Mouse (Mus musculus) gastrocnemius, postnatal 36 days (tissue): Measurements from ENCODE around the gene Nrcam. TPM values are rescaled to one million over a fixed set of nuclear protein-coding genes. Genes with fewer than 3 reads are reported as not detected.
A peak's percentile ranks its signal among the peaks of the same experiment; 100 is the strongest.
"Not testable (repeated sequence)": the region's sequence is repeated elsewhere in the genome, so short reads cannot be mapped to it uniquely, and the experiment has no call there.

Experiments
- DNase-seq, 2 experiments: peaks; one replicate each; pipeline ENCODE4 v3.0.0; 2022
- intact Hi-C: fragments of 180-260 bp; cut with DNase I; formaldehyde crosslinking; loops from one replicate; pipeline ENCODE4 v1.15.1; 2025
- long read RNA-seq, 2 experiments: library from polyadenylated mRNA; stranded (forward); transcript quantifications; one replicate each; pipeline ENCODE4 v2.0.0; 2021
- total RNA-seq, 2 experiments: library from RNA; stranded (reverse); gene quantifications; 2 replicates each; pipeline ENCODE4 v1.2.3; 2021

The Nrcam gene
- under 1 TPM; 0.18 to 0.94 TPM for total RNA-seq
- long read RNA-seq, experiment 1: 0 reads
- long read RNA-seq, experiment 2: 0 reads

DNA sequence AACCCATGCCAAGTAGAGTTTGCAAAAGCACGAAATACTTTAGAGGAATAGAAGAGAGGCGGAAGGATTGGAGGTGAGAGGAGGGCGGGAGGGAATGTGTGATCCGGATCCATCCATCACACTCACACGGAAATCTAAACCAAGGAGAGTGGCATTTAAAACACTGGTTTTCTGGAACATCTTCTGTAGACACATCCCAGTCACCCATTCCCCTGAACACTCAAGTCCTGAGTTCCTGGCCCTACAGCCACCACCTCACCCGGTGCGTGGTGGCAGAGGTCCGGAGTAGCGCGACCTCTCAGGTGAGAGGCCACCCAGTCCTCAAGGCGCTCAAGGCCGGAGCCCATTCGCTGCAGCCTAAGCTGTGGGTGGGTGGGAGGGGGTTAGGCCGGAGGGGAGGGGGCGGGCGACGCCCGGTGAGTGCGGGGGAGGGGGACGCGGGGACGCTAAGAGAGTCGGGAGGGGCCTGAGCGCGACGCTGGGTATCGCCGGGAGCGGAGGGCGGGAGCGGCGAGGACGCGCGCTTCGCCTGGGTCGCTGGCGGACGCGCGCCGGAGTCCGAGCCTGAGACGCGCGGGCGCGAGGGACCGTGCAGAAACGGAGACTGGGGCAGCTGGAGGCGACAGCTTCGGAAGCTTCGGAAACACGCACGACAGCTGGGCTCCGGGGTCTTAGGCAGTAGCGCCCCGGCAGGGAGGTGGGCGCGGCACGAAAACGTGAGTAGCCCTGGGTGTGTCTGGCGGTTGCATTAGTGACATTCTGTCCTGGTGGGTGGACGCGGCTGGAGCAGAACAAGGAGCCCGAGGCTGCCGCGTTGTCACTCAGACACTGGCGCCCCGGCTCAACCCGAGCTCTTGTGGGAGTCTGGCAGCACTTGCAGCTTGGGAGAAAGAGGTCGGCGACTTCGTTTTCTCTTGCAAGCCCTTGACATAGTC is at the start of gene Nrcam:
TSS of gene Nrcam (plus strand) at position 505 of the 935 bp plus-strand sequence.
- intact Hi-C loops: no loop called here
- peak in 1 of 2 experiments; percentile 20 for DNase-seq

DNA sequence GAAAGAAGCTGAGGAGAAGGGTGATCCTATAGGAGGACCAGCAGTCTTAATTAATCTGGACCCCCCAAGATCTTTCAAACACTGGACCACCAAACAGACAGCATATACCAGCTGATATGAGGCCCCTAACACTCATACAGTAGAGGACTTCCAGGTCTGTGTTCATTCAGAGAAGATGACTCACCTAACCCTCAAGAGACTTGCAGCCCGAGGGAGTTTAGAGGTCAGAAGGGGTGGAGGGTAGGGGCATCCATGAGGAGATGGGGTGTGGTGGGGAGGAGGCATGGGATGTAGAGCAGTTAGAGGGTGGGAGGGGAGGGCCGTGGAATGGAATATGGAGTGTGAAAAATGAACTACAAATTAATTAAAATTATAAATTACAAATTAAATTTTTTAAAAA is 48.5 kb upstream of the Nrcam start:
- intact Hi-C loops, DNase-seq: not testable (repeated sequence)

DNA sequence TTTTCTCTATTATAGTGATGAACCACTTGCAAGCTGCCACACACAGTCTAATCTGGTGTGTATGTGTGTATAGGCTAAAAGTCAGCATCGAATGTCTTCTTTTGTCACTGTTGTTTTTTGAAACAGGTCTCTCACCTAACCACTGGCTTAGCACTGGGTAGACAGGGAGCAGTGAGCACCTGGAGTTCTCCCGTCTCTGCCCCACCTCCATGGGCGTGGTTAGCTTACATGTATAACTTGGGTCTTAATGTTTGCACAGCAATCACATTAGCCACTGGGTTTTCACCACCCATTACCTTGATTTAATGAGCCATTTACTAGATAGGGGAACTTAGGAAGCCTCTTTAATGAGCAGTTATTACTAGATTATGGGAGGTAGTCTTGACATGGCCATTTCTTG is 47.2 kb upstream of the Nrcam start:
- no peak for DNase-seq
- intact Hi-C loops: no loop called here

DNA sequence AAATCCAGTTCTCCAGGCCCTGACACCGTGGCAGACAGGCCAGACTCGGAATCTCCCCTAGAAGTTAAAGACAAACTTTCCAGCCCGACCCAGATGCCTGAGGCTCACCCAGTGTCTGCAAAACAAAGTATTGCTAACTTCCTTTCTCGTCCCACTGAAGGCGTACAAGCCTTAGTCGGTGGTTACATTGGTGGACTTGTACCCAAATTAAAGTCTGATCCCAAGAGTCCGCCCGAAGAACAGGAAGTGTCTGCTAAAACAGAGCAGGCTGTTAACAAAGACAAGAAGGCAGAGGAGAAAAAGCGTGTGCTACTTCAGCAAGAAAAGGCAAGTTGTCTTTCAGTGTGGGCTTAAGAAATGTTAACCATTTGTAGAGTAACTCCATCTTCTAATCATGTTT is 45.3 kb upstream of the Nrcam start:
- no peak for DNase-seq
- intact Hi-C loops: no loop called here

DNA sequence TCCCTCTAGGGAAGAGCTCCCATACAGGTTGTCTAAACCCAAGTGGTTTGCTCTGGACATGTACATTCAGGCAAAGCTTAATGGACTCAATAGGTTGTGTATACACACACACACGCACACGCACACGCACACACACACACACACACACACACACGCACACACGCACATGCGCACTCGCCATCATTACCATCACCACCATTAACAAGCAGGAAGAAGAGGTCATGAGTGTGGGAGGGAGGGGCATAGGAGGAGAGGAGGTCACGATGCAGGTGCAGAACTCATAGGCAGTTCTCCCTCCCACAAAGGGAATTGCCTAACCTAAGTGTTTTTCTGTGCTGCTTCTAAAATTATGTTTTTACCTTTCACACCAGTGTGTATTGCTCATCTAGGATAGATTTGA is 41.7 kb upstream of the Nrcam start:
- DNase-seq: no peak
- intact Hi-C loops: no loop called here

DNA sequence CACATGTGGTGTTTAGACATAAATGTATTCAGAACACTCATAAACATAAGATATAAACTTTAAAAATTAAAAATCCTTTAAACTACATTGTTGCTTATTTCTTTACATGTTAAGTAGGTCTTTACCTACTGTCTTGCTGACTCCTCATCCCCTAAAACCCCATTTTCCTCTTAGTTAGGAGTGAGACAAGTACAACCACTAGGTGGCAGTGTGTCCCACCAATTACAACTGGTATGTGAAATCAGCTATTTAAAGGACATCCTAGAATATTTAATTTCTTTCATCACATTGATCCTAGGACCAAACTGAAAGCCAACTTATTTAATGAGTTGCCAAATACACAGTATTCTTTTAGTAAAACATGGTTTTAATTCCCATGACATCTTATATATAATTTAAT is 36.4 kb upstream of the Nrcam start:
- DNase-seq: peak in 1 of 2 experiments; percentile 23
- intact Hi-C loops: no loop called here

DNA sequence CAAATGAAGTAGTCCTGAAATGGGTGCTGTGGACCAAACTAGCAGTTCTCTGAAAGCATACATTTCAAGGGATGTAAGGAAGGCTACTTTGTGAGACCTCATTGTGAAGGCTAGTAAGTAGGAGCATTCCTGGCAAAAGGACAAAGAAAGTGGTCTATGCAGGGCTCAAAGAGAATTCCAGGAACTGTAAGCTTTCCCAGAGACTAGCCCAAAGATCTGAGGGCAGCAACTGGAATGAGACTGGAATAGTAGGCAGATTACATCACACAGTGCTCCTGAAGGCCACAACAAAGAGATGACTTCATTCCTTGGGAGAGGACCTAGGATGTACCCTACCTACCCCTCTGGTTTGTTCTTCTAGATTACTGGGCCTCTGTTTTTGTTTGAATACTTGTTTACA is 27.9 kb upstream of the Nrcam start:
- intact Hi-C loops: no loop called here
- no peak for DNase-seq

DNA sequence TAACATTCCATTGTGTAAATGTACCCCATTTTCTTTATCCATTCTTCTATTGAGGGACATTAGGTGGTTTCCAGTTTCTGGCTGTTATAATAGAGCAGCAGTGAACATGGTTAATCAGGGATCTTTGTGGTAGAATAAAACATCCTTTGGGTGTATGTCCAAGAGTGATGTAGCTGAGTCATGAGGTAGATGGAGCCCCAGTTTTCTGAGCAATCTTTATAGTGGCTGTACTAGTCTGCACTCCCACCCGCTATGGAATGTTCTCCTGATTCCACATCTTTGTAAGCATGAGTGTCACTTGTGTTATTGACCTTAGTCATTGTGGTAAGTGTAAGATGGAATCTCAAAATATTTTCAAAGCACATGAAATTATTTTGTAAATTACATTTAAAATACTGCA is 24.7 kb upstream of the Nrcam start:
- no peak for DNase-seq
- intact Hi-C loops: no loop called here

DNA sequence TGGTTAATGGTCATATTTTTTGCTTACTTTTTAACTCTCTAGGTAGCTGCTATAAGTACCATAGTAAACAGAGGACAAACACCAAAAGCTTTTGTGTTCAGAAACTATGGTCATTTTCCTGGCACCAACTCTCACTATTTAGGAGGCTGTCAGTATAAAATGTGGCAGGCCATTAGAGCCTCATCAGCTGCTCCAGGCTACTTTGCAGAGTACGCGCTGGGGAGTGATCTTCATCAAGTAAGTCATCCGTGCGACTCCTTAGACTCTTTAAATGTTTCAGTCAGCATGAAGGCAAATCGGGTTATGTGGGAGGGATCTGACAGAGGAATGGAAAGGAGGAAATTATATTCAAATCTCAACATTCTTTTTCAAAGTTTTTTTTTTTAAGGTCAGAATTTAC is 23.8 kb upstream of the Nrcam start:
- no peak for DNase-seq
- intact Hi-C loops: no loop called here

DNA sequence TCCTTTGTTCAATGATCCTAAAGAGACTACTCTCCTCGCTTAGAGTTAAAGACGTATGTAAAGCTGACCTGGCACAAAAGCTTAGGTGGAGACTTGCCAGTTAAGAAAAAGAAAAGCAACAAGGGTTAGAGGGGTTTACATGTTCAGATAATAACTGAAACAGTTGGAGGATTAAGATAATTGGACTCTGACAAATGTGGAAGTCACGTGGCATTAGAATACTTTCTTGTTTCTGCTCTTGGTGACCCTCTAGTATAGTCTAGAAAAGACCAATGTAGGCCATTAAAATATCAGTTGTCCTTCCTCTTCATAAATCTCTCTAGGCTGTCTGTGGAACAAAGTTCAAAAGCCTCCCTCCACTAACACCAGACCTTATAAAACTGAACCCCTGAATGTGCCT is 20.5 kb upstream of the Nrcam start:
- no peak for DNase-seq
- intact Hi-C loops: no loop called here

DNA sequence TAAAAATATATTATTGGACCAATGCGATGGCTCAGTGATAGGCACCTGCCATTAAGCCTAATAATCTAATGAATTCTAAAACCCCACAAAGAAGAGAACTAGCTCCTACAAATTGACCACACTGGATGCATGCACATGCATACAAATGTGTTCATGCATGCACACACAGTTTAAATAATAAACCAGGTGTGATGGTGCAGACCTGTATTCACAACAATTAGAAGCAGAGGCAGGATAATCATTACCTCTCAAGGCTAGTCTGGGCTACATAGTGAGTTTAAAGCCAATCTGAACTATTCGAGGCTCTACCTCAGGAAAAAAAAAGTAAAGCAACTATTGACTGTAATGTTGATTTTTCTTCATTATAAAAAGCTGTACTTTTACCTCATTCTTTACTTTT is 13.5 kb upstream of the Nrcam start:
- intact Hi-C loops: no loop called here
- no peak for DNase-seq

DNA sequence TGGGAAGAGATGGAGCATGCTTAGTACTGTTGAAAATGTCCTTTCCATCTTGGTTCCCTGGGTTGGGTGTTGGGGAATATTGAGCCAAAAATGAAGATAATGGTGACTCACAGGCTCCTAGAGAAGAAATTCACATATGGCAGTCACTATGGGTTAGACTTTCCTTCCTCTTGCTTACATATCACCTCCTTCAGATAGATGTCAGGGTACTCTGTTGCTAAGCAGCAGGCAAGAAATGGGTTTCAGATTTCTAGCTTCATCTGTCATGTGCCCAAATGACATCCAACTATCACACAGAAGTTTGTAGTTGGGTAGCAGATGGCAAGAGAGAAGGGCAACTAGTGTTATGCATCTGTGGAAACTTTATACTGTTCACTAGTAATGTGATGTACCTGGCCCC is 3.6 kb upstream of the Nrcam start:
- DNase-seq: no peak
- intact Hi-C loops: no loop called here

DNA sequence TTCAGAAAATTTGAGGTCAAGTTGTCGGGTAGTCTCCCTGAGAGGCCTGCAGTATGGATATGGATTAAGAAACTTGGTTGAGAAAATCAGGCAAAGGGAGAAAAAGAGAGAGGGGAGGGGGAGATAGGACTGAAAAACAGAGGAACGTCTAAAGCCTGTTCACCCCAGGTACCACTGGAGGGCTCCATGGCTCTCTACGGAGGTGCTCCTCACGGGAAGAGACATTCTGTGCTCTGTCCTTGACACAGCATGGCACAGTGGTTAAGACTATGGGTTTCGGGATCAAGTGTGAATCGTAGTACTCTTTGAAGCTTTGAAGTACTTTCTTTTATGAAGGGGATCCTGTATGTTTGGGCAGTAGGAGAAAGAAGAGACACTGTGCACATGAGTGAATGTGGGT is 1.2 kb upstream of the Nrcam start:
- intact Hi-C loops: no loop called here
- no peak for DNase-seq

DNA sequence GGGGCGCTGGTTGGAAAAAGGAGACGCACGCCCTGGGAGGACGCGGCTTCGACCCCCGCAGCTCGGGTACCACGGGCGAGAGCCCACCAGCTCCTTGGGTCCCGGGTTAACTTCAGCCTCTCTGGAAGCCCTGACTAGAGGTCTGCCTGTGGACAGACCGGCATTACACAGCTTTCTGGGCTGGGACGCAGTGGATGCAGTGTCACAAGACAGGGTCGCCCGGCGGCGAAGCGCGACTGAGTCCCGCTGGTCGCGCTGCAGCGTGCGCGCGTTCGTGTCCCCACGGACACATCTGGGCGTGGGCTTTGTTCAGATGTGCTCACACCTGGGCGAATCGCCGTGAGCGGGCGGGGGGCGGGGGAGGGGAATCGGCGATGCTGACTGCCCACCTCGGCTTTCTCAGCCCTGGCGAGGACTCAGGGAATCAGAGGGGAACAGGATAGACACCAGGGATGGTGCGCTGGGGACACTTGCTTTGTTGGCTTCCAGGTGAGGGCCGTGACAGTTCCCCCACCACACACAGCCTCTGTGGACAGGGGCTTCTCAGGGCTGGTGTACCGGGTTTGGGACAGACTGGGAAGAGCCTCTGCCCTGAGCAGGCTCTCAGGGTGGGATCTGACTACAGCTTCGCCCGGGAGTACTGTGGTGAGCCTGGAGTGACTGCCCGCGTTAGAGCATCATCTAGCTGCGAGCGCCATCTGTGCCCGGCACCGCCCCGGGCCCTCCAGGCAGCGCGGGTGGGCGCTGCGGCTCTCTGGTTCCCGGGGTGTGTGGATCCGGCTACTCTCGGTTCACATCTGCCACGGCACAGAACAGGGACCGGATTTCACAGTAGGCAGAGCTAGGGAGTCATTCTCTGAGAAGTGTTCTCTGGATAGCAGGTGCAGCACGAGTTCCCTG is 881 bp downstream of the Nrcam start:
- DNase-seq: no peak
- intact Hi-C loops: no loop called here

DNA sequence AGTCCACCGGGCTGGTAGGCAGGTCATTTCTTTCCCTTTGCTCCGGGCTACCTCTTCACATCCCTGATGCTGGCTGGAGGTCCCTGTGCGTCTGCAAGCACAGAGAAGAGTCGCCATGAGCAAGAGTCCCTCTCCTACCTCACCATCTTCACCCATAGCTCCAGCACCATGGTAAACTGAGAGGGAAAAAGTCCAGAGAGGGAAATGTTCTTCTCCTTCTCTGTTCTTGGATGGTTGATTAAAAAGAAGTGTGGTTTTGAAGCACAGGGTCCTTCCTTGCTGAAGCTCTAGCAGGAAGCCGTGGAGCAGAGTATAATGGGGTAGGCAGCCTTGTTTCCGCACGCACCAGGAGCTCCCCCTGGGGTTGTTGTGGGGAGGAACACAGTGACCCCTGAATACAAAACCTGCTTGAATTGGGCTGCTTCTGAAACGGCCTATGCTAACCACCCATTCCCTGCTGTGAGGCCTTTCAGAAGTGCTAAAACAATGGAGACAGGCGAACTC is 1.6 kb downstream of the Nrcam start:
- intact Hi-C loops: no loop called here

DNA sequence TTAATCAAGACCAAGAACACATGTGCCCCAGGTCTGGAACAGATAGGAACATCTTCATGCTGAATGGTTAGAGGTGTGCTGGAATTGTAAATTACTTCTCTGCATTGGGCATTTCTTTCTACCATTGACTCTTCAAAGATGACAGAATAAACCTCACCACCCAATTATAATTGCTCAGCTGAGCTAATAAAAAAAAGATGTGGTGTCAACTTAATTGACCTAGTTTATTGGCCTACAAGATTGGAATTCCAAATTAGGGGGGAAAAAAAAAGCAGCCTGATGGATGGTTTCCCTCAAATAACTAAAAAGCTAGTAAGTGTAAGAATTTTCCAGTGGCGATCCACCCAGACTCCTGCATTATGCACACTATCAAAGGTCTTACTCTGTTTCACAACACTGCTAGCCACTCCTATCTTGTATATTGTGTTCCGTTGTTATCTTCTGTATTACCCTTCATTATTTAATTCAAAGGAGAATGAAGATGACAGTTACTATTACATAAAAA is 8.5 kb downstream of the Nrcam start:
- intact Hi-C loops: no loop called here
- no peak for DNase-seq

More for the DNA sequence above, 1.6 kb downstream of the Nrcam start:
- no peak for DNase-seq

DNA sequence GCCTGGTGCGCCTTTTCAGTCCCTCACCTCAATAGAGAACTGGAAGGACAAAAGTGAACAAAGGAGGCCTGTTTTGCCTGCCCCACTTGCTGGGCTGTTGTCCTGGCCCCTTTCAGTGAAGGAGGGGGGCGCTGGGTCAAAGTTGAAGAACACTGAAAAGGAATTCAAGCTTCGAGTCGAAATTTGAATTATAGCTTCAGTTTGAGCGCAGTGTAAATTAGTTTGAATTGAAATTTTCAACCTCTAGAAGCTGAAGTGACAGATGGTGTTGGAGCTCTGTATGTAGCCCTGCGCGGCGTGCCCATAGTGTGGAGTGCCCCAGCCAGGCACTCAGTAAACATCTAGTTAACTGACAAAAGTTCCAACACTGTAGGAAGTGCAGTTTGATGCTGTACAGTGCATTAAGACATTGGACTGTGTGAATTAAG is 9.5 kb downstream of the Nrcam start:
- intact Hi-C loops: no loop called here

DNA sequence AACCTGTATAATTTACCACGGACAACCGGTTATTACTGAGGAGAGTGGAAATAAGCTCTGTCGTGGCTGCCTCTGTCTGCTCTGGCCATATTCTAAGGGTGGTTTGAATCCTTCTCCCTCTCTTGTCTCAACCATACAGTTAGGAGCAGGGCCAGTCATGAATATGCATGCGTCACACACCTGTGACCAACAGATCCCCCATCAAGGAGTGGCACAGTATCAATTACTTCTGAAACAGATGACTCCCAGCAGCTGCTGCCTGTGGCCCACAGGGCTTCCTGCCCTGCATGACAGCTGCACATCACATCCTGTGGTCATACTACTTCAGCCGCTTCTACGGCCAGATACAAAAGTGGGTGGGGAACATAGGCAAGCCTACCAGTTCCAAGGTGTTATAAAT is 15.4 kb downstream of the Nrcam start:
- intact Hi-C loops: no loop called here
- no peak for DNase-seq

More for the DNA sequence above, 9.5 kb downstream of the Nrcam start:
- no peak for DNase-seq

DNA sequence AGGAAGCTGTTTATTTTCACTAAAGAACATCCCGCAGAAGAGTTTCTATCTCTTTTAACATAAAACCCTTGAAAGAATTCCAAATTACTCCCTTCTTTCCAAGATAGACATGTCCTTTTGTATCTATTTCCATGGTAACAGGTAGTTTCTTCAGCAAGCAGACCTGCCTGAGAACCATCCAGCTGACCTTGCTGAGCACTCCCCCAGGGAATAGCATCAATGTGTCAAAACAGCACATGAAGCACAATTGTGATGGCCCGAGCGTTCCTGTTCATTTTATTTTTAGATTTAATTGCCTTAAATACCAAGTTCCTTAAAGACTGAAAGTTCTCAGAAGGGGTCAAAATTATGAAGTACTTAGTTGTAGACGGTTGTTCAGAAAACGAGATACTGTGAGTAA is 16.6 kb downstream of the Nrcam start:
- no peak for DNase-seq
- intact Hi-C loops: no loop called here

DNA sequence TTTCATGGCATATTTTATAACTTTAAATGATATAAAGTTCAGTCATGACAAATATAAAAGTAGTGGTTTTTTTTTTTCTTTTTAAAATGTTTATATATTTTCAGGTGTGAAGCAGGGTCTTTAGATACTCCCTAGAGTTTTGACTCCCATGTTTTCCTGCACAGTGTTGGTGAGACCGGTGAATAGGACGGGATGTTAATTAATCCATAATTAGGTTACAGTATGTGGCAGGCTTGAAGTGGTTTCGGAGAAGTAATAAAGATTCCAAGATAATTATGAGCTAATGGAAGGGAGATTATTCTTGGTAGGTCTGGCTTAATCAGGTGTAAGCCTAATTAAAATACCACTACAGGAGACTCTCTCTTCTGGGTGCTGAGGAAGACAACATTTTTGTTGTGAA is 17.5 kb downstream of the Nrcam start:
- no peak for DNase-seq
- intact Hi-C loops: no loop called here

DNA sequence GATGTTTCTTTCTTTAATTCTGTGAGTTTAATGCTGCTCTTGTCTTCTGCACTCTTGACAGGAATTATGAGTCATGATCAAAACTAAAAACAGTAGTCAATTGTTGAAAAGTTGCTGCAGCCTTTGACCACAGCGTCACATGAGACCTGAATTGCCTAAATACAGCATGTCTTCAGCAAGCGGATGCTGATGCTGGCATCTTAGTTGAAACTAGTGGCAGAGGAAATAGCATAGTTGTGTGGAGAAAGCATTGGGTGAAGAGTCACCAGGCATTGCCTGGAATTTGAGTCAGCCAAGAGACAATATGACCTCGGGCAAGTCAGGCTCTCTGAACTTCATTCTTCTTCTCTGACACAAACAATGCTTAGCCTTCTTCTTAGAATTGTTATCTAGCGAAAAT is 26.4 kb downstream of the Nrcam start:
- intact Hi-C loops: no loop called here
- DNase-seq: no peak
